In the genomic region with DNA sequence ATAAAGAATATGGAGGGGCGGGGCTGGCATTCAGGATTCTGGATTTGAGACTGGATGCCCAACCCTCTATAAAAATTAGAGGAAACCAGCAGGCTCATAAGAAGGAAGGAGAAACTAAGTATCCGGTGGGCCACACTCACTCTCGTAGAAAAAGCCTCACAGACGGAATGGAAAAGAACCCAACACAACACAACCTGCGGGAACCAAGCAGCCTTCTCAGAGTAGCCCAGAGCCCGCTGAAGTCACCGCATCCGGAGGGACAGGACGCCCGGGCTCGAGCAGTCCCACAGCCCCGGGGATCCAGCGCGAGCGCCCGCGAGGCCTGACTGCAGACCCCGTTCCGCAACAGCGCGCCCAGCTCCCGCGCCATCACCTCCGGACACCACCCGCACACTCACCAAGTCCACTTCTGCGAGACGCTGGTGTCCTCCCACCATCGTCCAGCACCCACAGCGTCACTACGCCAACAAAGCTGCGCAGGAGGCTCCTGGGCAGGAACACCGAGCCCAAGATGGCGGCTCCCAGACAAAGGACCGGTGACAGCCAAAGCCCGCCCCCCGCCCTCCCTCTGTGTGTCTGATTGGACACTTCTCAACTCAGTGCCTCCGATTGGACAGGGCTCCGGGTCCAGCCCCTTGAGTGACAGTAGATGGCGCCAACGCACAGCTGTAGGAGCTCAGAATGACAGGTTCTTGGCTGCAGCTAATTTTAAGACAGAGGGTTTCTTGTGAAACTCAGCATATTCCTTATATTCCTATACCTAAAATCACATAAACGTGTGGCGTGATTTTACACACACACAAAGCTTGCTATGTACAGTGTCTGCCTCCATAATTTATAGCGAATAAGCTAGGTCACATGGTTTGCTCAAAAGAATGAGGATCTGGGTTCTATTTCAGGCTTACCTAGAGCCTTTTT, we compare ENCODE assay signal across 1 mouse cellular context.
TF ChIP-seq lines count a peak whose summit lies in the region.

TSS of gene Zfp68 (minus strand) at position 551 of the 918 bp plus-strand sequence.

TF ChIP-seq in MEL, 35 proteins besides CTCF, POLR2A, EP300 and RAD21 (continued from another document):
- TF ChIP-seq HCFC1 (IDR thresholded peaks at IDR 0.05; ENCODE audit: low read depth, low read length) (peak; percentile 75), ZNF384 (IDR thresholded peaks at IDR 0.05; ENCODE audit: low read depth, low read length) (no peak), GABPA (IDR thresholded peaks at IDR 0.05; ENCODE audit: low read depth, low read length) (no peak), CHD1 (IDR thresholded peaks at IDR 0.05; ENCODE audit: low read depth, low read length) (no peak), UBTF (IDR thresholded peaks at IDR 0.05; ENCODE audit: borderline replicate concordance, insufficient read depth, low read depth, low read length) (0 out of 2 replicates have a peak, but pooled peaks have one; percentile 56), E2F4 (IDR thresholded peaks at IDR 0.05; ENCODE audit: borderline replicate concordance, low read depth, low read length) (no peak; the same call in 1 of the 2 replicates), MAX (IDR thresholded peaks at IDR 0.05; ENCODE audit: low read length) (peak; percentile 31; the same call in 1 of the 2 replicates), GATA1 (IDR thresholded peaks at IDR 0.05; ENCODE audit: low read depth, low read length) (no peak), MYC (IDR thresholded peaks at IDR 0.05; ENCODE audit: low read depth, low read length) (0 out of 2 replicates have a peak, but pooled peaks have one; percentile 24), ZC3H11A (IDR thresholded peaks at IDR 0.05; ENCODE audit: low read depth, low read length) (no peak), RCOR1 (IDR thresholded peaks at IDR 0.05; ENCODE audit: low read depth, low read length) (peak; percentile 15; the same call in 1 of the 2 replicates), KAT2A (conservative IDR thresholded peaks at IDR 0.05; ENCODE audit: low read depth, low read length) (peak; percentile 15; the same call in 1 of the 2 replicates), NELFE (IDR thresholded peaks at IDR 0.05; ENCODE audit: low read depth, low read length) (peak; percentile 78), ZMIZ1 (IDR thresholded peaks at IDR 0.05; ENCODE audit: low read depth, low read length) (0 out of 2 replicates have a peak, but pooled peaks have one; percentile 67), USF2 (IDR thresholded peaks at IDR 0.05; ENCODE audit: borderline replicate concordance in 1 of 2, insufficient read depth in 1 of 2, low read depth in 1 of 2, low read length in 2 of 2) (no peak), TCF12 (IDR thresholded peaks at IDR 0.05; ENCODE audit: low read depth, low read length) (no peak; the same call in 1 of the 2 replicates)
